Mouse (Mus musculus): Measurements from ENCODE around the gene Egfem1. TPM values are rescaled to one million over a fixed set of nuclear protein-coding genes. Genes with fewer than 3 reads are reported as not detected.
A peak's percentile ranks its signal among the peaks of the same experiment; 100 is the strongest.

Gene Egfem1
- polyA plus RNA-seq, 1 experiment from 2014 or later = 7.4 TPM

- Histone ChIP-seq H3K9ac (replicated peaks; ENCODE audit: low read depth, low read length) (no peak overlapping the region), H3K4me3 (replicated peaks; ENCODE audit: low read length) (no peak overlapping the region), H3K27ac (ENCODE audit: low read length) (no peak overlapping the region), H3K36me3 (ENCODE audit: control insufficient read depth, insufficient read depth) (no peaks in the 10 kb centered on the region), H3K4me2 (ENCODE audit: low read length) (no peak overlapping the region), H3K4me1 (replicated peaks; ENCODE audit: control insufficient read depth, insufficient read depth, low read length) (no peaks in the 10 kb centered on the region), H3K9me3 (ENCODE audit: control insufficient read depth, low read length) (no peaks in the 10 kb centered on the region), H3K27me3 (replicated peaks; ENCODE audit: control insufficient read depth, insufficient read depth, low read length) (no peaks in the 10 kb centered on the region)
- 72% methylated on average over 5 of the region's 5 CpGs for WGBS
- ATAC-seq = no peak
Measured at GRCm38 (mm10) chr3:29370519-29370918, 288.7 kb downstream of the Egfem1 start.

- H3K27ac ChIP-seq (ENCODE audit: low read length) = no peak overlapping the region
- H3K36me3 ChIP-seq (ENCODE audit: control insufficient read depth, insufficient read depth) = no peaks in the 10 kb centered on the region
- H3K9ac ChIP-seq (replicated peaks; ENCODE audit: low read depth, low read length) = no peak overlapping the region
- H3K27me3 ChIP-seq (replicated peaks; ENCODE audit: control insufficient read depth, insufficient read depth, low read length) = no peaks in the 10 kb centered on the region
- 54% methylated on average over 2 of the region's 2 CpGs for WGBS
- no peak for ATAC-seq
- H3K9me3 ChIP-seq (ENCODE audit: control insufficient read depth, low read length) = no peaks in the 10 kb centered on the region
- no peaks in the 10 kb centered on the region for H3K4me1 ChIP-seq (replicated peaks; ENCODE audit: control insufficient read depth, insufficient read depth, low read length)
- no peak overlapping the region for H3K4me2 ChIP-seq (ENCODE audit: low read length)
- H3K4me3 ChIP-seq (replicated peaks; ENCODE audit: low read length) = no peak overlapping the region
Measured at GRCm38 (mm10) chr3:29381255-29381654, 299.4 kb downstream of the Egfem1 start.

GRCm38 (mm10) chr3:29399064-29399463, 317.2 kb downstream of the Egfem1 start:
- Histone ChIP-seq H3K27ac (ENCODE audit: low read length) (no peak overlapping the region), H3K4me3 (replicated peaks; ENCODE audit: low read length) (no peak overlapping the region), H3K9me3 (ENCODE audit: control insufficient read depth, low read length) (no peaks in the 10 kb centered on the region), H3K27me3 (replicated peaks; ENCODE audit: control insufficient read depth, insufficient read depth, low read length) (no peaks in the 10 kb centered on the region), H3K36me3 (ENCODE audit: control insufficient read depth, insufficient read depth) (no peaks in the 10 kb centered on the region), H3K4me1 (replicated peaks; ENCODE audit: control insufficient read depth, insufficient read depth, low read length) (peaks cover 4% of the 10 kb centered on the region; the same call in 1 of the 2 replicates), H3K9ac (replicated peaks; ENCODE audit: low read depth, low read length) (no peak overlapping the region), H3K4me2 (ENCODE audit: low read length) (no peak overlapping the region)
- peak; percentile 89 for ATAC-seq
- WGBS = 70% methylated on average over 3 of the region's 3 CpGs

GRCm38 (mm10) chr3:29421634-29422033, 339.8 kb downstream of the Egfem1 start:
- Histone ChIP-seq H3K27ac (ENCODE audit: low read length) (no peak overlapping the region), H3K27me3 (replicated peaks; ENCODE audit: control insufficient read depth, insufficient read depth, low read length) (no peaks in the 10 kb centered on the region), H3K9me3 (ENCODE audit: control insufficient read depth, low read length) (no peaks in the 10 kb centered on the region), H3K4me2 (ENCODE audit: low read length) (no peak overlapping the region), H3K4me1 (replicated peaks; ENCODE audit: control insufficient read depth, insufficient read depth, low read length) (no peaks in the 10 kb centered on the region), H3K4me3 (replicated peaks; ENCODE audit: low read length) (no peak overlapping the region), H3K36me3 (ENCODE audit: control insufficient read depth, insufficient read depth) (no peaks in the 10 kb centered on the region), H3K9ac (replicated peaks; ENCODE audit: low read depth, low read length) (no peak overlapping the region)
- 72% methylated on average over 2 of the region's 2 CpGs for WGBS
- peak; percentile 58 for ATAC-seq

- peak overlapping the region; percentile 6; the same call in 1 of the 2 replicates for H3K4me2 ChIP-seq (ENCODE audit: low read length)
- H3K4me1 ChIP-seq (replicated peaks; ENCODE audit: control insufficient read depth, insufficient read depth, low read length) = peaks cover 9% of the 10 kb centered on the region
- no peaks in the 10 kb centered on the region for H3K36me3 ChIP-seq (ENCODE audit: control insufficient read depth, insufficient read depth)
- no peak overlapping the region for H3K9ac ChIP-seq (replicated peaks; ENCODE audit: low read depth, low read length)
- H3K9me3 ChIP-seq (ENCODE audit: control insufficient read depth, low read length) = no peaks in the 10 kb centered on the region
- H3K4me3 ChIP-seq (replicated peaks; ENCODE audit: low read length) = no peak overlapping the region
- 17% methylated on average over 10 of the region's 10 CpGs for WGBS
- H3K27ac ChIP-seq (ENCODE audit: low read length) = no peak overlapping the region
- peak; percentile 78 for ATAC-seq
- H3K27me3 ChIP-seq (replicated peaks; ENCODE audit: control insufficient read depth, insufficient read depth, low read length) = no peaks in the 10 kb centered on the region
Measured at GRCm38 (mm10) chr3:29432109-29433091, 350.6 kb downstream of the Egfem1 start.

- no peaks in the 10 kb centered on the region for H3K36me3 ChIP-seq (ENCODE audit: control insufficient read depth, insufficient read depth)
- peaks cover 14% of the 10 kb centered on the region for H3K4me1 ChIP-seq (replicated peaks; ENCODE audit: control insufficient read depth, insufficient read depth, low read length)
- WGBS = 91% methylated on average over 6 of the region's 6 CpGs
- H3K27me3 ChIP-seq (replicated peaks; ENCODE audit: control insufficient read depth, insufficient read depth, low read length) = no peaks in the 10 kb centered on the region
- no peak overlapping the region for H3K4me2 ChIP-seq (ENCODE audit: low read length)
- H3K9me3 ChIP-seq (ENCODE audit: control insufficient read depth, low read length) = no peaks in the 10 kb centered on the region
- ATAC-seq = no peak
- no peak overlapping the region for H3K9ac ChIP-seq (replicated peaks; ENCODE audit: low read depth, low read length)
- H3K27ac ChIP-seq (ENCODE audit: low read length) = no peak overlapping the region
- H3K4me3 ChIP-seq (replicated peaks; ENCODE audit: low read length) = no peak overlapping the region
Measured at GRCm38 (mm10) chr3:29443024-29443423, 361.2 kb downstream of the Egfem1 start.

- Histone ChIP-seq H3K4me1 (replicated peaks; ENCODE audit: control insufficient read depth, insufficient read depth, low read length) (peaks cover 14% of the 10 kb centered on the region), H3K9ac (replicated peaks; ENCODE audit: low read depth, low read length) (no peak overlapping the region), H3K27ac (ENCODE audit: low read length) (no peak overlapping the region), H3K4me3 (replicated peaks; ENCODE audit: low read length) (no peak overlapping the region), H3K9me3 (ENCODE audit: control insufficient read depth, low read length) (no peaks in the 10 kb centered on the region), H3K4me2 (ENCODE audit: low read length) (no peak overlapping the region), H3K27me3 (replicated peaks; ENCODE audit: control insufficient read depth, insufficient read depth, low read length) (no peaks in the 10 kb centered on the region), H3K36me3 (ENCODE audit: control insufficient read depth, insufficient read depth) (no peaks in the 10 kb centered on the region)
- no peak for ATAC-seq
- WGBS = 16% methylated on average over 5 of the region's 5 CpGs
Measured at GRCm38 (mm10) chr3:29444661-29445060, 362.8 kb downstream of the Egfem1 start.

GRCm38 (mm10) chr3:29446081-29446480, 364.3 kb downstream of the Egfem1 start:
- ATAC-seq = no peak
- Histone ChIP-seq H3K4me1 (replicated peaks; ENCODE audit: control insufficient read depth, insufficient read depth, low read length) (peaks cover 14% of the 10 kb centered on the region), H3K27ac (ENCODE audit: low read length) (no peak overlapping the region), H3K27me3 (replicated peaks; ENCODE audit: control insufficient read depth, insufficient read depth, low read length) (no peaks in the 10 kb centered on the region), H3K9ac (replicated peaks; ENCODE audit: low read depth, low read length) (no peak overlapping the region), H3K9me3 (ENCODE audit: control insufficient read depth, low read length) (no peaks in the 10 kb centered on the region), H3K4me2 (ENCODE audit: low read length) (no peak overlapping the region), H3K36me3 (ENCODE audit: control insufficient read depth, insufficient read depth) (no peaks in the 10 kb centered on the region), H3K4me3 (replicated peaks; ENCODE audit: low read length) (no peak overlapping the region)
- 44% methylated on average over 3 of the region's 3 CpGs for whole genome bisulfite sequencing

- H3K9me3 ChIP-seq (ENCODE audit: control insufficient read depth, low read length) = no peaks in the 10 kb centered on the region
- H3K4me1 ChIP-seq (replicated peaks; ENCODE audit: control insufficient read depth, insufficient read depth, low read length) = peaks cover 11% of the 10 kb centered on the region
- H3K27me3 ChIP-seq (replicated peaks; ENCODE audit: control insufficient read depth, insufficient read depth, low read length) = no peaks in the 10 kb centered on the region
- WGBS = 27% methylated on average over 5 of the region's 5 CpGs
- H3K27ac ChIP-seq (ENCODE audit: low read length) = no peak overlapping the region
- ATAC-seq = peak; percentile 66
- no peak overlapping the region for H3K4me2 ChIP-seq (ENCODE audit: low read length)
- no peak overlapping the region for H3K4me3 ChIP-seq (replicated peaks; ENCODE audit: low read length)
- no peaks in the 10 kb centered on the region for H3K36me3 ChIP-seq (ENCODE audit: control insufficient read depth, insufficient read depth)
- H3K9ac ChIP-seq (replicated peaks; ENCODE audit: low read depth, low read length) = no peak overlapping the region
Measured at GRCm38 (mm10) chr3:29448829-29449406, 367.1 kb downstream of the Egfem1 start.

All from forebrain, embryonic 16.5 days (tissue).